Mouse (Mus musculus): Measurements from ENCODE around the gene Fmod.

DNA sequence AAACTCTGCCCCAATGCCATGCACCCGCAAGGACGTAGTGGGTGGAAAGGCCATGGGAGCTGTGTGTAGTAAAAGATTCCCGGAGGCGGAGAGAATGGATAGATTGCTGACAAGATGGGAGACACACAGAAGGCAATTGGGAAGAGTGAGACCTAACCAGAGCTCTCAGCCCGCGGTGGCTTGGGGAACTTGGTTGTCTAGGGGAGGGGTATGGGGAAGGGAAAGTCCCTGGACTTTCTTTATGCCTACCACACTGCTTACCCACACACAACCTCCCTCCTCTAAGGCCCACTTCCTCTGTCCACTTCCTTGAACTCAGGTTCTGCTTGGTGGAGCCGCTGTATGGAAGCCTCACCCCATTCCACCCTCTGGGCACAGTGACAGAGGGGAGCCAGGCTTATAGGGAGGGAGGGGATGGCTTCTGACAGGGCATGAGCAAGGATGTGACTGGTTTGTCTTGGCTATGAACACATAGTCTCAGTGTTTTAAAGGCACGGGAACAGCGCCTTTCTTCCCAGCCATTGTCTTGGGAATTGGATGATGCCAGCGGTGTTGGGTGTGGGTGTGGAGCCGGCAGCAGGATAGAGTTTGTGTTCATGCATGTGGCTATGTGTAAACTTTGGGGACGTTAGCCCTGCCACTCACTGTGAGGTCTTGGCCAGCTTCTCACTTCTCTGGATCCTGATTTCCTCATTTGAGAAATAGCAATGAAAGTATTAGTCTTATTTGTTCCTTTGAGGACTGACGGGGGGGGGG is 56.9 kb downstream of the Fmod start:
- TF ChIP-seq POLR2A (IDR thresholded peaks at IDR 0.05; ENCODE audit: insufficient read depth, low read length), result no peak
- no peak for TF ChIP-seq CTCF (IDR thresholded peaks at IDR 0.05; ENCODE audit: low read depth, low read length)
